Mouse (Mus musculus): ENCODE data around the gene Klf3. TPM values are rescaled to one million over a fixed set of nuclear protein-coding genes. Genes with fewer than 3 reads are reported as not detected.
"Not testable (repeated sequence)": the region's sequence is repeated elsewhere in the genome, so short reads cannot be mapped to it uniquely, and the experiment has no call there.

Klf3 gene
- polyA plus RNA-seq, 1 experiment, result 113 TPM

DNA sequence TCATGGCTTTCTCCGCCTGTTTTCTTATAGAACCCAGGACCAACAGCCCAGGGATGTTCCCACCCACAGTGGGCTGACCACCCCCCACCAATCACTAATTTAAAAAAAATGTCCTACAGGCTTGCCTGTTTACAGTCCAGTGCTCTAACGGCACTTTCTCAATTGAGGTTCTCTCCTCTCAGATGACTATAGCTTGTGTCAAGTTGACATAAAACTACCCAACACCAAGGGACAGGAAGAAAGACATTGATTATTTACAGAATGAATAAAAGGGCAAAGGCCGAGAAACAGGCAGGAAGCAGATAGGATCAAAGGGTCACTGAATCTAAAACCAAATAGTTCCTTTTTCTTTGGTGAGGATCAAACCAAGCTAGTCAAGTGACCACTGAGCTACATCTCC is 76.1 kb downstream of the Klf3 start:
- Histone ChIP-seq H3K4me3 (replicated peaks; ENCODE audit: extremely low read depth, low read depth, low read length) (no peak overlapping the region), H3K4me1 (ENCODE audit: control insufficient read depth, insufficient read depth, low read length) (peaks cover 5% of the 10 kb centered on the region)
- no peak for DNase-seq
- 57% methylated on average over 3 of the region's 3 CpGs for WGBS
- TF ChIP-seq CTCF (IDR thresholded peaks at IDR 0.05; ENCODE audit: insufficient read depth, low read length) (no peak), POLR2A (IDR thresholded peaks at IDR 0.05; ENCODE audit: borderline replicate concordance, extremely low read depth, low read depth, low read length) (no peak)

GRCm38 (mm10) chr5:64881559-64881958 is 78.4 kb downstream of the Klf3 start:
- not testable (repeated sequence) for H3K4me1 ChIP-seq (ENCODE audit: control insufficient read depth, insufficient read depth, low read length); DNase-seq; H3K4me3 ChIP-seq (replicated peaks; ENCODE audit: extremely low read depth, low read depth, low read length)
- WGBS, result 91% methylated on average over 5 of the region's 10 CpGs

DNA sequence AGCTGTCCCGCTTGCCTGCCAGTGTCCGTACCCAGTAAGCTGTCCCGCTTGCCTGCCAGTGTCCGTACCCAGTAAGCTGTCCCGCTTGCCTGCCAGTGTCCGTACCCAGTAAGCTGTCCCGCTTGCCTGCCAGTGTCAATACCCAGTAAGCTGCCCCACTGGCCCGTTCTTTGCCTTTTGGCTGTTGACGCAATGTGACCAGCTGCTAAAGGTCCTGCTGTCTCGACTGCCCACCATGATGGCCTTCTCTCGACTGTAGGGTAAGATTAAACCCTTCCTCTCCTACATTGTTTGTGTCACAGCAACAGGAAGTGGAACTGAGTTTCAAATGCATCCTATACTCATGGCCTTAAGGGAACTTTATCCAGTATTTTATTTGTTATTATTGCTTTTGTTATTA is 78.8 kb downstream of the Klf3 start:
- 81% methylated on average over 9 of the region's 11 CpGs for WGBS
- not testable (repeated sequence) for H3K4me1 ChIP-seq (ENCODE audit: control insufficient read depth, insufficient read depth, low read length); DNase-seq; H3K4me3 ChIP-seq (replicated peaks; ENCODE audit: extremely low read depth, low read depth, low read length)

Other genes with a start within 250 kb of the Klf3 start
- gene Tlr1, start 130.2 kb downstream of the Klf3 start, polyA plus RNA-seq (2012; rRNA removed), result 1.9 and 2.6 TPM in 2 replicates
- gene Tlr6, start 156.7 kb downstream of the Klf3 start, polyA plus RNA-seq (2012; rRNA removed), result 0.83 and 1.4 TPM in 2 replicates
- 15.3 and 30.1 TPM in 2 replicates for gene Fam114a1, start 166.7 kb downstream of the Klf3 start, polyA plus RNA-seq (2012; rRNA removed)